Mouse (Mus musculus): ENCODE data around the gene Atp2b2.

Gene Atp2b2

DNA sequence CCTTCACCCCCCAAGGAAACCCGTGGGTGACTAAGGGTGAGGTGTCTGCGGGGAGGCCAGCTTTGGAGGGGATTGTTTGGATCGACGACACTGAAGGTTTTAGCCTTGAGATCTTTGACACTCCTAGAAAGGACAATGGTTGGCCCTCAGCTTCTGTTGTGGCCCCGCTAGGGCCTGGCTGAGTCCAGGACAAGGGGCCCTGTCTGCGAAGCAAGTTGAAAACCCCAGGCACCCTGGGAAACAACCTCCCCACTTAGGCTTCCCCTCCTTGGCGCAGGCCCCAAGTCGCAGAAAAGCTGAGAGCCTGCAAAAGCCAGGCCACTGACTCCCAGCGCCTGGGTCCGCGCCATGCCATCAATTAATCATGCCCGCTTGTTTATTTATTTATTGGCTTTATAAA lies at the start of gene Atp2b2:
Gene Atp2b2, minus strand, starts transcription at position 282 of the 400 bp plus-strand sequence.
- no peak for DNase-seq (ENCODE audit: low read depth, low spot score)

DNA sequence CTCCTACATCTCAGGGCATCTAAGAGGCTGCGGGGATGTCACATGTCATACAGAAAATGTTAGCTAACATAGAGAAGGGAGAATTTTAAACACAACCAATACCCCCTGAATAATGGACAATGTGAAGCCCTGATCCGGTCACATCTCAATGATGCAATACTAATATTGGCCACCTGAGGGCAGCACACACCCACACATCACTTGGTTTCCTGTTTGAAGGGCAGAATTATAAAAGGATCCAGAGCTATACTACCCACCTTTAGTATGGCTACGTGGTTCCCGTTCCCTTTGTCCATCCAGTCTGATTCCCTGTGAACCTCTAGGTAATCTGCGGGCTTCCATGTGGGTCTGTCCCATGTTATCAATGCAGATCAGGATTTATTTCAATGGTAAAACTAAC lies 47.2 kb upstream of the Atp2b2 start:
- peak; percentile 46 for DNase-seq (ENCODE audit: low read depth, low spot score)

DNA sequence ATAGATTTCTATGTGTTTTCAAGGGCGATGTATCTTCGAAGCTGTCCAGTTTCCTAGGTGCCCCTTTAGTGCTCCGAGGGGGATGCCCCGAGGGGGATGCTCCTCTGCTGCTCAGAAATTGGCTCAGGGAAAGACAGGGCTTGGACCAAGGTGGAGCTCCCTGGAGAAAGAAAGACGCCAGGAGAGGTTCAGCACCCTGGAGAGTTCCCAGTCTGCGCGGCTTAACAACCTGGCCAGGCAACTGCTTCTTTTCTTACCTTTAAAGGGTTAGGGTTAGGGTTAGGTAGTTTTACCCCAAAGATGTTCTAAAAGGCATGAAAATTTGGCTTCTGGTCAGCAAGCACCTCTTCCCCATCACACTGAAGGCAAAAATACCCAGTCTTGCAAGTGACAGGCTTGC lies 44.7 kb upstream of the Atp2b2 start:
- peak; percentile 65 for DNase-seq (ENCODE audit: low read depth, low spot score)

DNA sequence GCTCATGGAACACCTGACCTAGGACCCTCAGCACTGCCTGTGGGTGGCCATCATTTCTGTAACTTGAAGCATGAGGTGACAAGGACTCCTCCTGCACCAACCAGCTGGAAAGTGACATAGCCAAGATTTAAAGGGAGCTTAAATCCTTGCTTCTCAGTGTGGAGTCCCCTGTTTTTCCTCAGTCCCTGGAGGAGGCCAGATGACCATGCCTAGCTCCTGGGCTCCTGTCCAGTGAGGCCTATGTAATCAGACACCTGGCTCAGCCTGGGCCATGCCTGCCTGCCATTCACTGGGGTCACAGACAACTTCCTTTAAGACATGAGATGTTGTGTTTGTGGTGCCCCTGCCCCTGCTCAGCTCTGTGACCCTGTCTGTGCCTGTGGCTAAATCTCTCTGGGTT lies 36.1 kb upstream of the Atp2b2 start:
- no peak for DNase-seq (ENCODE audit: low read depth, low spot score)

DNA sequence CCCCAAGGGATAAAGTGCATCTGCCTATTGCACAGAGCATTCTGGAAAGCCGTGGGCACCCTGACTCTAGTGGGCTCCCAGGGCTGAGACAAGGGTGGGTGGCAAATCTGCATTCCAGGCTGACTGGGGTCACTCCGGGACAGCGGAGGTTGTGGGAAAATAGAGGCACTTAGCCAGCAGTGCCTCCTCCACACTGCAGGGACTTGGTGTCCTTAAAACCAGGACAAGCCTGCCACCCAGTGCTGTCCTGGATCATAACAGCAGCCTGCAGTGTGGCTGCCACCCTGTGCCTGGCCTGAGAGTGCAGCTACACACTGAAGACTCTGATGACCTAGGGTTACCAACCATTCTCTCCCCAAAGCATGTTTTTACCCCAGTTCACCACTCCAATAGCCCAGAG lies 34.1 kb upstream of the Atp2b2 start:
- no peak for DNase-seq (ENCODE audit: low read depth, low spot score)

DNA sequence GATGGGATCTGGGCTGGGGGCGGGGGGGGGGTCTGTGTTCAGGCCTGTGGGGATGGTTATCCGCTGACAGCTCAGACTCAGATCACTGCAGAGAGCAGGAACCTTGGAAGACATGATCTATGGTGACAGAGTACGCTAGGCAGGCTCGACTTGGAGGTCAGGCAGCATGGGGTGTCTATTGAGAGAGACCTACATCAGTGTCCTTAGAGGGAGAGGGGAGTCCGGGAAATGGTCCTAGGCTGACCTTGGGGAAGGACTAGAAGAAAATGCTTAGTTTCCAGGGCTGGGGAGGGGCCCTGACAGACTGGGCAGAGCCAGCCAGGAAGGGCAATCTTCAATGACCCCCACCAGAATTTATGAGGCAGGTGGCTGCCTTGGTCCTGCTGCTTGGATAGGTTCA lies 33.6 kb upstream of the Atp2b2 start:
- no peak for DNase-seq (ENCODE audit: low read depth, low spot score)

DNA sequence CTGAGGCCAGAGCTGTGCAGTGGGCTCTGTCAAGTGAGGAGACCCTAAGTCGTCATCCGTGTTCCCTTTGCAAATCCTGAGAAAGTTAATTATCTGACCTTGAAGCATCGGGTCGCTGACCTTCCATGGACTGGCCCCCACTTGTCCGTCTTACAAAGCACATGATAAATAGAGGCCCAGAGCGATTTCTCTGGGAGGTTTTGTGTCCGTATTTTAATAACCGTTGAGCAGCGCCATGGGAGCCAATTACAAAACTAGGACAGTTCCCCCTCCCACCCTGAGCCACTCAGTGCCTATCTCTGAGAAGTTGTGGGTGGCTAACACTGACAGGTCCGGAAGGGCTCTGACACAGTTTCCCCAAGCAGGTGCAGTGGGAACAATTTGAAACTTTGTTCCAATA lies 32.5 kb upstream of the Atp2b2 start:
- no peak for DNase-seq (ENCODE audit: low read depth, low spot score)

DNA sequence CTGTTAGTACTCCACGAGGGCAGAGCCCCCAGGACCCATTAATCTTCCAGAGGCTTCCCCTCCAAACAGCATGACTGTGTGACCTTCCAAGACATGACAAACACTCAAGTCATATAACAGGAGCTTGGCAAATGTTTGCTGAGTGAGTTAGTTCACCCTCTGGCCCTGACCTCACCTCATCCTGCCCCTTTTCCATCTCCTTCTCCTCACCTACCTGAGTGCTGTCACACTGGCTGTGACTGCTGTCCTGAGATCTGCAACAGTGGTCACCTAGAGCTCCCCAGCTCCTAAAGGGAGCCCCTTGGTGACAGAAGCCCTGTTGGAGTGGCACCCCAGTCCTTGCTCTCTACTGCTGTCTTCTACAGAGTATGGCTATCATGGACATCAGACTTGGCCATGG lies 31.8 kb upstream of the Atp2b2 start:
- no peak for DNase-seq (ENCODE audit: low read depth, low spot score)

DNA sequence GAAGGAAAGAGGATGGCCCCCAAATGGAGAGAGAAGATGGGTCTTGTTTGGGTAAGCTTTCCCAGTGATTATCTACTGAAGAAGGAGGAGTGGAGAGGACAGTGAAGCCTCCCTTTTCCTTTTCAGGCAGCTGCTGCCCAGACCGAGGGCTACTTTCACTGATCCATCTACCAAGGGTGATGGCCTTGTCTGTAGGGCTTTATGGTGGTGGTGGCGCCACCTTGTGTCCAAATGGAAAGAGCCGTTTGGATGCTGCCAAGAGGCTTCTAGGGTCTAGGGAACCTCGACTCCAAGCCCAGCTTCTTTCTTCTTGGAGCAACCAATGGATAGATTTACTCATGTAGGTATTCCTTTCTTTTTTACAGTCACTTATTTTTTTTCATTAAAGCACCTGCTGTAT lies 29.2 kb upstream of the Atp2b2 start:
- peak; percentile 61 for DNase-seq (ENCODE audit: low read depth, low spot score)

DNA sequence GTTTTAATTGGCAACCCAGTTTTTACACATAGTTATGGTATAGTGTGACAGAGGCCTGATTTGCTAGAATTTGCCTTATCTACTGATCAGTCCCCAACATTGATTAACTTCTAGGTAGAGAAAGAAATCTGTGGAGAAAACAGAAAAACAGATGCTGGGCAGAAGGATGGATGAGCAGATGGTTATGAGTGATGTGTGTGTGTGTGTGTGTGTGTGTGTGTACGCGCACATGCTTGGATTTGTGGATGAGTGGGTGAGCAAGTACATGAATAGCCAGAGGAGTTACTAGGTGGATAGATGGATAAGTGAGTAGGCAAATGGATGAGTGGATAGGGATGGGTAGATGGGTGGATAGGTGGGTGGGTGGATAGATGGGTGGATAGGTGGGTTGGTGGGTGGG lies 20.7 kb upstream of the Atp2b2 start:
- DNase-seq (ENCODE audit: low read depth, low spot score): no peak

DNA sequence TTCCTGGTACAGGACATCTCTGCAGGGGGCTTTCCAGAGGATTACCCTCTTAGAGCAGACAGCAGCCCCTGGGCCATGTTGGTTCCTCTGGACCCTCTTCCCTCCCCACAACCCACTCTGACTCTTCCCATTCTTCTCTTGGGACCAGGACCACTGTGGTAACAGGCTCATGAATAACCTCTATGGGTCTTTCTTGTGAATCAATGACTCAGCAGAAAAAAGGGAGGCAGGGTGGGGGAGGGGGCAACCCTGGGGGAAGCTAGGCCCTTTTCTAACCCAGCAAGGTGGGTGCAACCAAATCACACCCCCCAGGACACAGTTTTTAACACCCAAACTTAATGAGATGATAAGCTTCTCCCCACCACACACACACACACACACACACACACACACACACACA lies 20.3 kb upstream of the Atp2b2 start:
- DNase-seq (ENCODE audit: low read depth, low spot score): no peak

DNA sequence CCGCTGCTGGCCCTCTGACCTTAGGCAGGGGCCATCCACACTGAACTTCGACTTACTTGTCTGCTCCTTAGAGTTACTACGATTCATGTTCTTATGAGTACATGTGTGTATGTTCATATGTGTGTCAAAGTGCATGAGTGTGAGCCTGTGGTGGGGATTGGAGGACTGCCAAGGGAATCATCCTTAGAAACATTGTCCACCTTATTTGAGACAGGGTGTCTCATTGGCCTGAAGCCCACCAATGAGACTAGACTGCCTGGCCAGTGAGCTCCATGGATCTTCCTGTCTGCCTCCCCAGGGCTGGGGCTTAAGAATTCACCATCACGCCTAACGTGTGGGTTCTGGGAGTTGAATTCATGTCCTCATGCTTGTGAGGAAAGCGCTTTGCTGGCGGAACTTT lies 16.8 kb upstream of the Atp2b2 start:
- no peak for DNase-seq (ENCODE audit: low read depth, low spot score)

DNA sequence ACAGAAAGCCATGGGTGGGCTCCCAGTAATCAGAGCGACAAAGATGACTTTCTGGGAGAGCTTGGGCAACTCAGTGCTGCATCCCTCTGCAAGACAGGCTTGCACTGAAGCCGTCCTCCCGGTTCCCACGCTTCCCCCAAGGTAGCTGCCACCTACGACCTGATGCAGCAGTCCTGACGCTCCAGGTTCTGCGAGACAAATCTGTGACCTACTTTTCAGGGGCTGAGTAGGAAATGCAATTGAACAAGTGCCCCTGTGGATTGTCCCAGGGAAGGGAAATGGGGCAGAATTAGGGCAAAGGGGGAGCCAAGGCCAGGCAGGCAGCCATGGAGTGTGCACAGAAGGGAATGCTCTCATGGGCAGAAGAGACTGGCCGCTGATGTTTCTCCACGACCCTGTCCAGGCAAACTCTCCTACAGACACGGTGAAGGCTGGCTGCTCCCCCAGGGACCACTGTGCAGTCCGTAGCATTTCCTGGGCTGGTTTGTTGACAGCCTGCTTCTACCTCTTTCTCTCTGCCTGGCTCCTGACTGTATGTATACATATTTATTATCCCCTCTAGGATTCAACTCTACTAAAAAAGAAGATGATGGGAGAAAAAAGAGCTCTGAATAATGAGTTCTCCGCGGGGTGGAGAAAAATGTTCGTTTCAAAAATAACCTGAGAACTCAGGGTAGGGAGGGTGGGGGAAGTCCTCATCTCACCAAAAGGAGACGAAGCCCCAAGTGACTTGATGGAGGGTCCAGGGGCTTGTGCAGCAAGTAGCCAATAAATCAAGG lies 15.8 kb upstream of the Atp2b2 start:
- no peak for DNase-seq (ENCODE audit: low read depth, low spot score)

DNA sequence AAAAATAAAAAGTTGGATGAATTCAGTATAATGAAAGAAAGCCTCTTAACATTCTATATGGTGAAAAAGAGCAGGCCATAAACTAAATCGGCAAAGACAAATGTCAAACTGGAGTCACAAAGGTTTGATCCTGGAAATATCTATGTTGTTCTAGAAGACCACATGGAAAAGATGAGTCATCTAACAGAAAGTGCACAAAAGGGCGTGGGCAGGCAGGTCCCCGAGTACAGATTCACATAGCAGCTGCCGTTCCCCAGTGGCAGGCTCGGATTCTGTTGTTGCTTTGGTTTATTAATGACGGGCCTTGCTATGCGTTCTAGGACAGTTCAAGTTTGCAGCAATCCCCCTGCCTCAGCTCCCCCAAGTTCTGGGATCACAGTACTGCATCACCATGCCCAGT lies 12.9 kb upstream of the Atp2b2 start:
- DNase-seq (ENCODE audit: low read depth, low spot score): no peak

DNA sequence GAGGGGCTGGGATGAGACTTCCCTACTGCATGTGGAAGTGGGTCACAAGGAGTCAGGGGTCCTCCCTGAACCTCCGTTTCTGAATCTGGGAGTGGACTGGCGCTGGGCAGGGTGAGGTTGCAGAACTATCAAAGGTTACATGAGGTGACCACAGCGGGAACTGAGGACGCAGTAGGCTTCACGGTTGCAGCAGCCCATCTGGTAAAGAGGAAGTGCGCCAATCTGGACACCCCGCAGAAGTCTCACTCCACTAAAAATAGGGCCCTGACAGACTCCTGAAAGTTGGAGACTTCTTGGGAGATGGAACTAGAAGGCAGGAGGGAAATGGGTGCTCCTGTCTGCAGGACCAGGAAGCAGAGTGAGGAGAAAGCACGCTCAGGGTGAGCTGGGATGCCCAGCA lies 2.5 kb upstream of the Atp2b2 start:
- DNase-seq (ENCODE audit: low read depth, low spot score): no peak

DNA sequence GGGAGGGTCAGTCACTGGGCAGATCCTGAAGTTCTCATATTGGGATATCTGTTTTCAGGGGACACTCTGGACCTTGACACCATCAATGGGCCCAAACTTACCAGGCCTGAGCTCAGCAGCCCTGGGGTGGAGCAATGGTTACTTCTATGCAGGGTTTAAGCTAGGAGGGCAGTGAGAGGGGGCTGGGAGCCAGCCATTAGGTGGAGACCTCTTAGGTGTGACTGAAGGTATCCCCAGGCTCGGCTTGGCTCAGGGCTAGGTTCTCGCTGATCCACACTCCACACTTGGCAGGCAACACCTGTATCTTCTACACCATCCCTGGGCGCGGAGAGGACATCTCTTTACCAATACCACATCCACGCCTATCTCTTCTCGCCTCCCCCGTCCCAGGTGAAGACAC lies 423 bp upstream of the Atp2b2 start:
- DNase-seq (ENCODE audit: low read depth, low spot score): no peak

DNA sequence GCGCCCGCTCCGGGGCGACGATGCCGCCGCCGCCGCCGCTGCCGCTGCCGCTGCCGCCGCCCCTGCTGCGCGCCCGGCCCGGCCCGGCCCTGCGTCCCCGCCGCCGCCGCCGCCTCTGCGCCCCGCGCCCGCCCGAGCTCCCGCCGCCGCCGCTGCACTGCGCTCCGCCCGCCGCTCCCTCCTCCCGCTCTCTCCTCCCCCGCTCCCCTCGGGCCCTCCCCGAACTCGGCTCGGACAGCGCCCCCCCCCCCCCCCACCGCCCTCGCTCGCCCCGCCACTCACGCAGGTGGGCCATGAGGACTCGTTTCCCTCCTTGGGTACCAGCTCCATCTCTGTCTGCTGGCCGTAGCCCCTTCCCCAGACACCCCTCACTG lies 515 bp downstream of the Atp2b2 start:
- no peak for DNase-seq (ENCODE audit: low read depth, low spot score)

DNA sequence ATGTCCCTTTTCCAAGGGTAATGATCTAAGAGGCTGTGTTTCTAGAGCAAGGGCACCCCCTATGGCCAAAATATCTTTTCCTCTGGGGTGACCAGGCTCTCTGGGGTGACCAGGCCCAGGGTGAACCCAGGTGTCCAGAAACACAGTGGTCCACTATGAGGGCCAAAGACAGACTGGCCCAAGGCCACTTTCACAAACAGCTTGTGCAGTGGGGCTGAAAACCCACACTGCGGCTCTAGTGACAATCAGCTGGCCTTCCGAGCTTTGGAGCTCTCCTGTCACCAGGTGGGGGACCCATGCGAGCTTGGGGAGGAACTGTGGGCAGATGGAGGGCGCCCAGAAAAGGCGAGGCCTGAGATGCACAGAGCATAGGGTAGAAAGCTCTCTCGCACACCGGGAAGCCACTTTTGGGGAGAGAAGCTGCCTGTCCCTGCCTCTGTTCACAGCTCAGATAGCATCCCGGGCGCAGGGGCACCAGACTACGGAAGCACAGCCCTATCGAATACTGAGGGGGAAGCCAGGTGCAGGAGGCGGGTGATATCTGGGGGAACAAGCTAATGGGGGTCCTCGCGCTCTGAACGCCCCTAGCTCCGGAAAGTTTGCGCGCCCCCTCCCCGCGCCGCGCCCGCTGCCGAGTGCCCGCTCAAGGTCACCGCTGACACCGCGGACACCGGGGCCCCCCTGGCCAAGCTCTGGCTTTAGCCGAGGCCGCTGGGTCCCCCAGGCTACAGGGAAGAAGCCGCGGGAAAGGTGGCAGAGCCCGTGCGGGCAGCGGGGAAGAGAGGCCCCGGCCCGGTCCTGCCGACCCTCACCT lies 1.1 kb downstream of the Atp2b2 start:
- peak; percentile 15 for DNase-seq (ENCODE audit: low read depth, low spot score)

DNA sequence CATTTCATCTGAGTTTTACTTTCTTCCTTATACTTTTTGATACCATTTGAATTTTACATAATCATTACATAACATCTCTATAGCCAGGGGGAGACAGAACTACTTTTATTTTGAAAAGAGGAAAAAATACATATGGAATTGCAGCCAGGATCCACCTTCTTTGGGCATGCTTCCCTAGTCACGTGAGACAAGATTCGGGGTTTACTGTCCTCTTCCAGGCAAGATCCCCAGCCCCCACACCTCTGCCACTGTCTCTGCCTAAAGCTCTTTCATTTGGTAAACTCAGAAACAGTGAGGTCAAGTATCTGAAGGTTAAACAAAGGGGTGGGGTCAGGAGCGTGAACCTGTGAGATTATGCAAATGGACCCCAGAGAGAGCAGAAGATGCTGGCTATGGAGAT lies 6.7 kb downstream of the Atp2b2 start:
- DNase-seq (ENCODE audit: low read depth, low spot score): no peak

DNA sequence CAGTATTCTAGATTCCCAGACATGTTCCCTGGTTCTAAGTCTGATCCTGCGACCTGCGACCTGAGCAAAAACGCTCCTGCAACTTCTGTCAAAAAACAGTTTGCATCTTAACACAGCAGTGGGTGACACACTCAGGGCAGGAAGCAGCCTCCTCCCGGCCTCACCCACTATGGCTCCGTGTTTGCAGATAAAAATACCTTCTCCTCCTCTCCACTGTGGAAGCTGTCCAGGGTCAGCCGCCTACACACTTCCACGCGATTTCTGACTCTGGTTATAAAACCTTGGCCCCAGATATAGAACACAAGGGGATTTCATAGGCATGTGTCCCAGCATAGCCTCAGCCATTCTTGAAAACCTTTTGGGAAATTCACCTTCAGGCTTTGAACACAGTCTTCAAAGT lies 9.6 kb downstream of the Atp2b2 start:
- no peak for DNase-seq (ENCODE audit: low read depth, low spot score)

DNA sequence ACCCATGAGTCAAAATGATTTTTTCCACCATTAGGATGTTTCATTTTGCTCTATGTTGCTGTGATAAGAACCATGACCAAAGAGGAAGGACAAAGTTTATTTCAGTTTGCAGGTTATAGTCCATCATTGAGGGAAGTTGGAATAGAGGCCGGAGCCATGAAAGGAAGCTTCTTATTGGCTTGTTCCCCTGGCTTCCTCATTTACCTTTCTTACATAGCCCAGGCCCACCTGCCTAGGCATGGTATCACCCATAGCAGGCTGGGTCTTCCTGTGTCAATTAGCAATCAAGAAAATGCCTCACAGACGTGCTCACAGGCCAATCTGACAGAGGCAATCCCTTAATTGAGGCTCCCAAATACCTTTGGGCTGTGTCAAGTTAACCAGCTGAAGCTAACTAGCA lies 18.6 kb downstream of the Atp2b2 start:
- no peak for DNase-seq (ENCODE audit: low read depth, low spot score)

DNA sequence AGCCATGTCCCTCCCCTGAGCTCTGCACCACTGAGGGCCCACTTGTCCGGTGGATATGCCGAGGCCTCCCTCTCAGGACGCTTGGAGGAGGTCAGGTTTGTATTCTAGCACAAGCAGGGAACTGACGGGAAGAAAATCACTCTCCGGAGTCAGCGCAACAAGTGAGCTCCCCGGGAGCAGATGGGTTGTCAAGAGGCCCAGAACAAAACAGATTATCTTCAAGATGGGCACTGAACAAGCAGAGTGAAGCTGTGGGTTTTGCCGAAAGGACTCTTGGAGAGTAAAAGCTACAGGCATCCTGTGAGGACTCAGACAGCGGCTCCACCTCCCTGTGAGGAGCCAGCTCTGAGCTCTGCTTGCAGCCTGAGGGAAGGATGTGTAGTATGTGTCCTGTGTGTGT lies 20.3 kb downstream of the Atp2b2 start:
- DNase-seq (ENCODE audit: low read depth, low spot score): no peak

DNA sequence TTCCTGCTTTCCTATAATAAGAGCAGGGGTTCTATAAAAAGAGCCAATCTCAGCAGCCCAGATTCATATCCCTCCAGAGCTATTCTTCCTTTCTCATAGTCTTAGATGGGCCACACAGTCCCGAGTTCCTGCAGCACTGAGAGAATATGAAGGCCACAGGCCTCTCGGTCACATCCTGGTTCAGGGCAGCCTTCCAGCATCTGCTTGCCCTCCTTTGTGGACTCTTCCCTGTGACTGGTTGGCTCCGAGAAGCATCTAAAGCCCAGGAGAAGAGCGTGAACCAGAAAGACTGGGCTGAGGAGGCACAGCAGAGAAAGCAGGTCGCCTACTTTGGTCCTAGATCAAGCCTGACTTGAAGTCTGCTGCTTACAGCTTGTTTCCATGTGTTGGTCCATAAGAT lies 28.6 kb downstream of the Atp2b2 start:
- DNase-seq (ENCODE audit: low read depth, low spot score): no peak
